Comparison of ENCODE assay signal across 8 mouse cellular contexts in the genomic region with DNA sequence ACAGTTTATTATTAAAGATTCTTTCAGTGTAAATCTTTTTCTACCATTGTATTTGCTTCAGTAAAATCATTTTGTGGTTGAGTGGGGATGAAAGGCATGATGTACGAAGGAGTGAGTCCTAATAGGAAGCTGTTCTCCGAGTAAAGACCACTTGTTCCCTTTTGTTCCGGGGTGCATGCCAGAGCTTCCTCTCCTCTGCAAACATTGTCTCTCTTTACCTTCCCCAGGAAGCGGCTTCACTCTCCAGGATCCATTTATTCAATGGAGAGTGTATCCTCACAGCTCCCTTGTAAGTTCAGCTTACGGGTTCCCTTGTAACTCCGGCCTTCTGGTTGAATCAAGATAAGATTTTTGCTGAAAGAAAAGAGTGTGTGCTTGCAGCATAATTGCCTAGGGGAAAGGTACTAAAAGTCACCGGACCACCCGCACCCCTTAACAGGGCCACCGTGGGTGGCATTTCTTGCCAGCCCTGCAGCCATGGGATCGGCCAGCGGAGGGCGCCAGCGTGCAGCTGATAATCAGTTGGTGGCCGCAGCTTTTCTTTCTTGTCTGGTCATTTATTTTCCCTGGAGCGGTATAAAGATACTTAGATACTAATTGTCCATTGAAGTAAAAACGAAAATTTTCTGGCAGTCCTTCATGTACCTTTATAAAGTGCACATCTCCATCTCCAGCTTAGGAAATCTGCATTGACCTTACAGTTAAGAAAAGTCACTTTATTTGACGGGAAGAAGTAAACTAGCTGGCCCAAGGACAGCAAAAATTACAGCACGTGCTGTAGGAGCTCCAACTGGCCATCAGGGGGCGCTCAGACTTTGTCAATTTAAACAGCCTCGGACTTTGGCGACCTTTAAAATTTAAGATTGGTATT. TPM values are rescaled to one million over a fixed set of nuclear protein-coding genes. Genes with fewer than 3 reads are reported as not detected.
DNase-seq lines count a peak whose midpoint lies in the region; ATAC-seq and TF ChIP-seq lines count a peak whose summit lies in the region.

No protein-coding gene starts in this region.

- H3K4me1 ChIP-seq in hindbrain, embryonic 10.5 days (replicated peaks) = peaks cover 34% of the 10 kb centered on the region
- peaks cover 5% of the 10 kb centered on the region for H3K4me1 ChIP-seq in lung, embryonic 15.5 days
- no peaks in the 10 kb centered on the region for H3K4me1 ChIP-seq in thymus, adult 2 months (replicated peaks; ENCODE audit: control insufficient read depth, insufficient read depth, low read length)

- peak; percentile 66 for DNase-seq in MN1 (ENCODE audit: low spot score)
- DNase-seq in cerebellum, adult 9-10 months = peak; percentile 81
- peak; percentile 38 to 93 for DNase-seq in frontal cortex, adult 2 months (ENCODE audit: extremely low spot score in 1 of 2, low spot score in 1 of 2)
- DNase-seq in hindbrain, embryonic 10.5 days (ENCODE audit: low spot score) = peak; percentile 88
- peak; percentile 83 for DNase-seq in layer of hippocampus, adult 9-10 months (ENCODE audit: low spot score)
- peak; percentile 37 for DNase-seq in ovary, adult 18-20 months (ENCODE audit: low spot score)
- peak; percentile 71 for DNase-seq in thymus, adult 2 months

- no peak for TF ChIP-seq POLR2A in thymus, adult 2 months (IDR thresholded peaks at IDR 0.05; ENCODE audit: control insufficient read depth, extremely low read depth, insufficient read depth, low read length, poor library complexity)

- peak overlapping the region; percentile 14; the same call in 1 of the 2 replicates for H3K9ac ChIP-seq in lung, embryonic 15.5 days

- 0 out of 2 replicates have a peak, but pooled peaks cover 5% of the 10 kb centered on the region for H3K9me3 ChIP-seq in hindbrain, embryonic 10.5 days
- H3K9me3 ChIP-seq in lung, embryonic 15.5 days = no peaks in the 10 kb centered on the region

- WGBS in hindbrain, embryonic 10.5 days = under 1% methylated on average over 21 of the region's 21 CpGs
- under 1% methylated on average over 21 of the region's 21 CpGs for WGBS in lung, embryonic 15.5 days
- WGBS in thymus, adult 2 months = 19% methylated on average over 21 of the region's 21 CpGs

- peaks cover 3% of the 10 kb centered on the region; the same call in 1 of the 2 replicates for H3K36me3 ChIP-seq in hindbrain, embryonic 10.5 days
- no peaks in the 10 kb centered on the region for H3K36me3 ChIP-seq in lung, embryonic 15.5 days
- H3K36me3 ChIP-seq in thymus, adult 2 months (ENCODE audit: control insufficient read depth, insufficient read depth, low read length) = no peaks in the 10 kb centered on the region

- peak; percentile 84; the same call in 1 of the 2 replicates for ATAC-seq in lung, embryonic 15.5 days (ENCODE audit: borderline replicate concordance, extremely low read depth, low FRiP score, low TSS enrichment)

- H3K4me2 ChIP-seq in lung, embryonic 15.5 days = peak overlapping the region; percentile 60

- H3K27ac ChIP-seq in hindbrain, embryonic 10.5 days = peak overlapping the region; percentile 73
- H3K27ac ChIP-seq in lung, embryonic 15.5 days = peak overlapping the region; percentile 35
- H3K27ac ChIP-seq in thymus, adult 2 months (ENCODE audit: control insufficient read depth, insufficient read depth, low read length) = no peak overlapping the region

- peak overlapping the region; percentile 46 for H3K4me3 ChIP-seq in hindbrain, embryonic 10.5 days
- H3K4me3 ChIP-seq in lung, embryonic 15.5 days = peak overlapping the region; percentile 27
- H3K4me3 ChIP-seq in thymus, adult 2 months (ENCODE audit: control insufficient read depth, insufficient read depth, low read length) = no peak overlapping the region

- peak; percentile 81; the same call in 1 of the 2 replicates for TF ChIP-seq CTCF in thymus, adult 2 months (IDR thresholded peaks at IDR 0.05; ENCODE audit: borderline replicate concordance, control insufficient read depth, extremely low read depth, insufficient read depth, low read length, poor library complexity)

- H3K27me3 ChIP-seq in hindbrain, embryonic 10.5 days (ENCODE audit: insufficient read depth, poor library complexity, severe bottlenecking) = peaks cover 56% of the 10 kb centered on the region
- H3K27me3 ChIP-seq in lung, embryonic 15.5 days = no peaks in the 10 kb centered on the region
- no peaks in the 10 kb centered on the region for H3K27me3 ChIP-seq in thymus, adult 2 months (ENCODE audit: control insufficient read depth, insufficient read depth, low read length)

RNA-seq across cellular contexts. Expression of a gene that starts 53.6 kb away (rescaled TPM):
- 31.3 and 35.8 TPM in 2 replicates for polyA plus RNA-seq in frontal cortex, adult 2 months (2012; rRNA removed)
- polyA plus RNA-seq in hindbrain, embryonic 10.5 days (2016; fragmentation: Nextera tagmentation; extraction: Ambion mirVana) = 65.7 and 81.2 TPM in 2 replicates
- polyA plus RNA-seq in lung, embryonic 15.5 days (2015; fragmentation: Nextera tagmentation; extraction: Ambion mirVana) = 77.3 and 77.6 TPM in 2 replicates
- 35.1 and 39.6 TPM in 2 replicates for polyA plus RNA-seq in thymus, adult 2 months (2012; rRNA removed)

Comparison
In these comparisons a context has a peak if more than half of its experiments do, and no peak if none do; other contexts are left out.
1. DNase-seq: peak in every context shown above with its lines; median percentile 88 in hindbrain, embryonic 10.5 days; 83 in layer of hippocampus, adult 9-10 months; 81 in cerebellum, adult 9-10 months; 71 in thymus, adult 2 months; 66 in MN1; 66 in frontal cortex, adult 2 months; 37 in ovary, adult 18-20 months.